Mouse (Mus musculus): ENCODE results near the gene Trpm8.

Trpm8 gene

DNA sequence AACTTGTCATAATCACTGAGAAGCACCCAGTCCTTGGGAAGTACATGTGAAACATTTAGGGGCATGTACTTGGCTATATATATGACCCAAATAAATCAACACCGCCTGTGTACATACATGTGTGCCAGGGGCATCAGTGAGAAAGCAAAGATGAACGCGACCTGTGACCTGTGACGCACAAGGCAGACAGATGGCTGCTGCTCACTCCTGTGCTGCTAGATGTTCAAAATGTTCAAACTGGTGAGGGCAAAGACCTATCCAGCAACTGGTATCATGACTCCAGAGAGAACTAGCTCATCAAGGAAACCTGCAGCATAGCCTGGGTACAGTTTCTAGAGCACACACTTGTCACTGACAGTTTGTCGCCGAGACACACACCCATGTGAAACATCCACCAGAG is 10.0 kb upstream of the Trpm8 start:
- DNase-seq: no peak

DNA sequence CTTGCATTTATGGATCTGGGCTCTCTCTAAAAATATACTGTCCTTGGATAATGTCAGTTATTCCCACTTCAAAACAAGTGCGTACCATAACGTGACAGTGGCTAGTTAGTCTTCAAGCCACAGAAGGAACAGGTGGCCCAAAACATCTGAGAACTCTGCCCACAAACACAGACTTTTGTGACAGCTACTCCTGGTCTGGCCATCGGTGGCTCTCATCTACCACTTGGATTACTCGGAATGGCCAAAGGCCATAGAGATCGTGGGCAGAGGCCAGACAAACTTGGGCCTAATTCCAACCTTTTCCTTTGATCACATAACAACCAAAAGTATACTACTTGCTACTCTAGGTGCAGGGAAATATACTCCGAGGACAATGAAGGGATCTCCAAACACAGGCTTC is 9.4 kb upstream of the Trpm8 start:
- DNase-seq: peak in 1 of 2 experiments; percentile 9

DNA sequence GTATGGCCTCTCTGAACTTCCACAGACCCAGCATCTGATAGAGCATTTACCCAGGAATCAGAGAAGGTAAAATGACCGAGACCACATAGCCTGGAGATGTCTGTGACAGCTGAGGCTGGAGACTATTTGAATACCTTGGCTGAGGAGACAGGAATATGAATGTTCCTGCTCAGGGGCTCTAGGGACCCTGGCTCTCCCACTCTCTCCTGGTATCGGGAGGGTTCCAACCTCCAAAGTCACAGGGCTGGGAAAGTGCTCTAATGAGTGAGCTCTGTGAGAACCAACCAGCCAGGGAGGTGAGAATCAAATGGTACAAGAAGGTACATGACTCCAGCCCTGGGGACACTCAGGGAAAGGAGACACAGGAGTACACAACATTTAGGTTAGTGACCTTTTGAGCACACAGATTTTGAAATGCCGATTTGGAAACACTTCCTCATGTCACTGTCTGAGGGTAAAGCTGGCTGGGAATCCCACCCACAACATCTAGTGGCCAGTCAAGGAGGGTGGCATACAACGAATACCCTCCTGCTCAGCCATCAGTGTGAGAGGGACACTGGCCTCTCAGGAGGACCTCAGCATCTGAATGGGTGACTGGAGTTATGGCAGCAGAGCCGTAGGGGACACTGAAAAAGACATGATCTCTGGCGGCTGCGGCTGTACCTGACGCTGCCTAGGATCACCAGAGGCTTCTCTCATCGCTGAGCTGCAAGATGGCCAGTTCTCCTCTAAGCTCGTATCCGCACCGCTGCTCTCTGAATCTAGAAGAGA is 7.7 kb upstream of the Trpm8 start:
- DNase-seq: peak in 1 of 2 experiments; percentile 24

DNA sequence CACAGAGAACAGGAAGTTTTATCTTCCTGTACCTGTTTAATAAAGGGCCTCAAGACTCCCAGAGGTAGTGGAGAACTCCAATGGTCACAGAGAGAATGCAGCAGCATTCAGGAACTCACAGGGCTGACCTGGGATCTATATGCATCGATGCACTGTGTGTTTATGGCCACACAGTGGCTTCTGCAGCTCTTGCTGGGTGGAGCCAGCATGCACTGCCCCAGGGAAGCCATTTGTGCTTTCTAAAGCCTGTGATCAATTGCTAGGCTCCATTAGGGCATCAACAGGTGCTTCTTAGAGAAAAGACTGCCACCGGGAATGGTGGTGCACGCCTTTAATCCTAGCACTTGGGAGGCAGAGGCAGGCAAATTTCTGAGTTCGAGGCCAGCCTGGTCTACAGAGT is 4.6 kb upstream of the Trpm8 start:
- peak in 1 of 2 experiments; percentile 8 for DNase-seq

DNA sequence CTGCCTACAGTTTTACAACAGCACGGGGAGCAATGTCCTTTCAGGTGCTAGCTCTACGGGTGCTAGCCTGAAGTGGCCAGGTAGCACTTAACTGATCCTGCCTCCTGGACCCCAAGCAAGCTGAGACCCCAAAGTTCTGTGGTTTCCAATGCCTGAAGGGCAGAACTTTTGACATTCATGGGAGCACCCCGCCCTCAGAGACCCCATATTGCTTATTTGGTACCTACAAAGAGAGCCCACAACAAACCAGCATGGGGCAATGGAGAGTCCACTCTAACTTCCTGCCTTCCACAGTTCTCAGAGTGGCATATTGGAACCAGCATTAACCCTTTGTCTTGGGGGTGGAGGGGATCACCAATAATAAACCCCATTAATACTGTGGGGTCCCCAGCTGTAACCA is 4.1 kb upstream of the Trpm8 start:
- peak in 1 of 2 experiments; percentile 13 for DNase-seq

DNA sequence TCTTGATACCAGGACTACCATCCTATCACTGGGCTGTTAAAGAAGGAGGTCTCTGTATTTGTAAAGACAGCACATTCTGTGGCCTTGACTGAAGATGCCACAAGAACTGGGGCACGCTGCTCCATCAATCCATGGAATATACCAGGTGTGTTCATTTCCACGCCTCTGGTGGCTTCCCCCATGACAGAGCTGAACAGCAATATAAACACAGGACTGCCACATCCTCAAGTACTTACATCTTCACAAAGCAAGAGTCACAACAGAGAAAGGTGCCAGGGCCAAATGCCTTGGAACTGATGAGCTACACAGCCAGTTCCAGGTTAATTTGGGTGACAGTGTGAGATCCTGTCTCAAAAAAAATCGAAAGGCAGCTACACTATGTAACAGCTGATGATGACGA is 3.6 kb upstream of the Trpm8 start:
- no peak for DNase-seq

DNA sequence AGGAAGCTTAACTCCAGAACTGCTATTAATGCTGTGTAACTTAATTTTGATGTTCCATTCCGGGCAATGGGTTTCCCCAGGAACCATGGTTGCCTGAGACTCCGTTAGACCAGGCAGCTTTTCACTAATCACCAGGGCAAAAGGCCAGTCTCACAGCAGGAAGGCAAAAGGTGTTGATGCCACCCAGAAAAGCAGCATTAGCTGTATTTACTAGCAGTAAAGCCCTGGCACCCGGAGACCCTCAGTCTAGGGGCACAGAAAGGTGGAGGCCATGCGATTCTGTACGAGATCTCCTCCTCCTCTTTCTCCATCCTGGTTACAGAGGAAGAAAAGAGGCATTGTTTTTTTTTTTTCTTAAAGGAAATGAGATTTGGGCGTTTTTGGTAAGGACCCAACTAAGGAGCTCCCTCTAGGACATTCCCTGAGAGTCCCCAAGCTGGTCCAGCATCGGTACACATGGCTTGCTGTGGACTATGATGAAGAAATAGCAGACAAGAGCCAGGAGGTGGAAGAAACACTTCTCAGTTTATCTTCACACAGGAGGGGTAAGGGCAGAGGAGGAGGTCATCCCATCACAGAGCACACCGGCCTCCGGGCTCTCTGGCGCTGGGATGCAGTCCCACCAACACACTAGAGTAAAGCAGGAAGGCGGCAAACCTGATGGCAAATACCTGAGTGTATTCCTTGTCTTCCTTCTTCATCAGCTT is 2.9 kb upstream of the Trpm8 start:
- DNase-seq: peak in 1 of 2 experiments; percentile 9

DNA sequence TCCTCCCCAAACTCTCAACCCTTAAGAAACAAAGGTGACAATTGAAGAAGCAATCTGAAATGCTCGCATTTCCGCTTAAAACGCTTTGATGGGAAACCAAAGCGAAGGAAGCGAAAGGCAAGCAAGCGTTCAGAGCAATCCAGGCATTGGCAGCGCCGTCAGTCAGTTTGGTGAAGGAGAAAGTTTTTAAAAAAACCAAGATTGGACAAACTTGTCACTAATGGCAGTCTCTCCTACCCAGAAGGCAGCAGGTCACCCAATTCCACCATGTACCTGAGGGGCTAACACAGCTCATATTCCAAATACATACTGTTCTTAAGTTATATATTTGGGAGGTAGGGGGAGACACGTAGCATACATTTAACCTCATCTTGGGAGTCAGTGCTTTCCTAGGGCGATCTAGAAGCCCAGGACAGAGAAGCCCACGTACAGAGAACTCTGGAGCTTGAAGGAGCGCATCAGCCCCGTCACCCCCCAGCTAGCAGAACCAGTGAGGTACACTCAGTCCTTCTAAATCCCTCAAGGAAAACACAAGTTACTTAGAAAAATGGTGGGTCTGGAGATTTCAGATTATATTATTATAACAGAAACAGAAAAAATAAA is 2.3 kb upstream of the Trpm8 start:
- DNase-seq: no peak

DNA sequence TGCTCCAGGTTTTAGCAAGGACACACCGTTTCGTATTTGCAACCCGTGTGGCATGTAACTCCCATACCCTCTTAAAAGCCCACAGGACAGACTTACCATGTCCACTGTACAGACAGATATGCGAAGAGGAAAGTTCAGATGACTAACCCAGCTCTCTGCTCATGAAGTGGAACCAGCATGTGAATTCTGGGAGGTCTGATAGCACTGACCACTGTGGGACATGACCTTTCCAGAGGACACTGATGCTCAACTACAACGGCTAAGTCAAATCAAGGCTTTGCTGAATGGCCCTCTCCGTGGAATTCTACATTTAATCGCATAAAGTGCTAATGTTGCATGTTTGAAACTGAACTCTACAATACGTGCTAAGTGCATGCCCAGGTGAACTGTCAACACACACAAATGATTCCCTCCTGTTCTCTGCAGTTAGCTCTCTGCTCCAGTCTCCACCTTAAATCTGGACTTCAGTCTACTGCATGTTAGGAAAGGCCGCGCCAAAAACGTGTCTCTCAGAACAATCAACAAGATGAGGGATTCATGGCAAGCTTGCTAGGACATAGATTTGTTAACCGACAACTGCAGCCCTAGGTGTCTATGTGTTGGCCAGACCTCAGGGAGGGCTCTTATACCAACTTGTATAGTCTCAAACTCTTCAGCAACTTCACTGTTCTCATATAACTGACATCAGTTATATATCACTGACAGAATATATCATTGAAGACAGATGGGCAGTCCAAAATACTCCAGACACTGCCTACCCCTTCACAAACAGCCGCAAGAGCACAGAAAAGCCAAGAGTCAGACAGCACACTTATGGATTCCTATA is 1.6 kb upstream of the Trpm8 start:
- no peak for DNase-seq

DNA sequence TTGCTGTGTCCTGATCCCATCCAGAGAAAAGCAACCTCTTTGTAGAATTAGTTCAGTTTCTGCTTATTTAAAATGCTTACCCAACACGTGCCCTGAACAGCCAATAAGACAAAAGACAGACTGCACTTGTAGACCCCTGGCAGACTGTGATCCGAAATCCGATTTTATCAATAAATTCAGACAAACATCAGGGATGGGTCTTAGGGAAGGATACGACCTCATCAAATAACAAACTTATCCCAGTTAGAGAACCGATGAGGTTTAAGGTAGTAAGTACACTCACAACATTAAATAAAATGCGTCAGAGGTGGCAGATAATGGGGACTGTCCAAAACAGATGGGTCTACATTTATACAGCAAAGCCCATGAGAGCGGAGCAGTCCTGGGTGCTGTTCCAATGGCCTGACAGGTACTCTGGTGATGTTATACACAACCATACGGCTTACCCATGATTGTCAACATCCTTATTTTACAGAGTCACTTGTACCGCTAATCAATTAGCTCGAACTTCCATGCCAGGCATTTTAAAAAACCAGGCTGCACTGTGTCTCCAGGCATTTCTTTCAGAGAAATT is 850 bp upstream of the Trpm8 start:
- no peak for DNase-seq

DNA sequence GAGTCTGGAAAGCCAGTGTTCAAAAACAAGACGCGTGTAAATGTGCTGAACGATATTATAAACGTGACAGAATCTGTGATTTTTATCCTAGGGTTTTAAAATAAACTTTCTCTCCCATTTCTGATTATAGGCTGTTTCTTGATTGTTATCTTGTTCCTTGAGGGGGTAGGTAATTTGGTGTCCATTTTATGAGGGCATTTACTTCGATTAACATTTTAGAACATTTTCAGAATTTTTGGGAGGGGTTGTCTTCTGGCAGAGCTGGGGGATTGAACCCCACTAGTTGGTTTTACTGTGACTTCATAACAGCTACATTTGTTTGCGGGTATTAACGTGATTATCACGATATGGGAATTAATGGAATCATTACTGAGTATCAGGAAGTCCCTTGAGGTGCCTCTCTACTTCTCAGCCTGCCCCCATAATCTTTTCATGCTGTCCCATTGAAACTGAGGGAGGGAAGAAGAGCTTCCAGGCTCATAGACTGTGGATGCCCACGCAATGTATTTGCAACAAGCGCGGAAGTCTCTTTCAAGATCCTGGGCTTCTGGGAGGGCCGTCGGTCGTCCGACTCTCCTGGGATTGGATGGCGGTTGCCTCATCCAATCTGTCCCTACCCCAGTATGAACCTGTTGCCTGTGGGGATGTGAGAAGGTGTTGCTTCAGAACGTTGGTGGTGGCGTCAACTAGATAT is 504 bp downstream of the Trpm8 start:
- DNase-seq: peak in 1 of 2 experiments; percentile 30

DNA sequence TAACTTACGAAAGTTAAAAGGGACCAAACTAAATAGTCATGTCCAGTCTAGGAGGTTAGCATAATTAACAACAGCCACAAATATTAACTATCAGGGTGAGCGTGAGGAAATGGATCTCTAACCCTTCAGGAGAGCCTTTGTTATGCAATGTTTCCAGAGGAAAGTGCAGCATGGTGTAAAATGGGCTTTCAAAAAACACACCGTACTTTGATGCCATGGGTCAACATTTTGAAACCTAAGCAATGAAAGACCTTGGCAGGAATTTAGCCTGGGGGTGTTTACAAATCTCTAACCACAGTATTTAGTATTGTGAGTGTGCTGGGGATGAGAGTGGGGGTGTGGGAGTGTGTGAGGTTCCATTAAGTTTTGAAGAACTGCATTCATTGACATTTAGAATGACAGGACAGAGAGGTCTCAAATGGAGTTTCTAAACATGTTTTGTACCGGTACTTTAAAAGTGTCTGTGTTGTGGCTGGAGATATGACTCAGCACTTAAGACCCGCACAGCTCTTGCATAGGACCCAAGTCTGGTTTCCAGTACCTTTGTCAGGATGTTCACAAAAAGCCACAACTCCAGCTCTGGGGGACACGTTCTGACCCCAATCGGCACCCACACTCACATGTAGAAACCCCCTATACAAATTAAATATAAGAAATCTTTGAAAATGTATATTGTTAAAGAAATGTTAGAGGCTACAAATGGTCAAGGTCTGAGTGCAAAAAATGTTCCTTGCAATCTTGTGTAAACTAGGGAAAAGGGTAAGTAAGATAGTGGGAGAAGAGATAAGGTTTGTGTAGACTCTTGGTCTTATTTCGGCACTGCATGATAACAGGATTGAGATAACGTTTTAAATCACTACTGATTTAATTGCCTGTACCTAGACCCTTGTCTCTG is 1.9 kb downstream of the Trpm8 start:
- DNase-seq: peak; percentile 67 to 87

DNA sequence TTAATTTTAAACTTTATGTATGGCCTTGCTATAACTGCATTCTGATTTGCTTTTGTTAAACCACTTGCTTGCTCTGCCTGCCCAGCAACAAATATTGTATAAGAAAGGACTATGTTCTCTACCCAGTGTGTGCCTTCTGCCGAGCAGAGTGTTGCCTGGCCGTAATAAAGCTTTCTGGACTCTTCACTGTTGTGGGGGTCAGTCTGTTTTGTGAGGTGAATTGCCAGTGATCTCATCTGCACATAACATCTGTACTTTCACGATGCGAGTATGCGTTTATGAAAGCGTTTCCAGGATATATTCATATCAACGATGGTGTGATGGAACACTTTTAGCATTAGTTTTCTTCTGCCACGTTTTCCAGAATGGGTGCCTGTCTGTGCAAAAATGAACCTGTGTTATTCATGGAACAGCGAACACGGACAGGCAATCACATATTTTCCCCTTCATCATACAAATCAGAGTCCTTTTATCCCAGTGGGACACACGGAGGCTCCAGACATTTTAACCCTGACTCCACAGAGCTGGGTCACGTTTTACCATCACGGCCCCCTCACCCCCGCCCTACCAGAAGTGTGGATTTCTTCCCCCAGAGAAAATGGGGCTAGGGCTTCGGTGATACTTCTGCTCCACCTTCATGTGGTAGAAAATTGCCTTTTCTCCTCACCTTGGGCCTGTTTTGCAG is 2.7 kb downstream of the Trpm8 start:
- peak in 1 of 2 experiments; percentile 9 for DNase-seq

DNA sequence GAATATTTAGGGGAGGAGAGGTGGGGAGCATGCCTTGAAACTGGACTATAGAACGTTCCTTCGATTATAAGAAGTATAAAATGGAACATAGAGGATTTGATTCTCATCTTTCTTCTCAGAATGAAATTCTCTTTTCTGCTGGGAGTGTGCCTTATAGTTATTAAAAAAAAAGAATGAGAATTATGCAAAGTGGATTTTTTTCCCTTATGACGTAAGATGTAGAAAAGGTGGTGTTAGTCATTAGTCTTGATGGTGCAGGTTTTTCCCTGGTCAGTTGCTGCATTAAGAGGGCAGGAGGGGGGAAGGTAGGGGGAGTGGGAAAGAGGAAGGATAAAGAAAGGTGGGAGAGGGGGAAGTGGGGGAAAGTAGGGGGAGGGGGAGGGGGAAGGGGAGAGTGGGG is 4.8 kb downstream of the Trpm8 start:
- DNase-seq: no peak

DNA sequence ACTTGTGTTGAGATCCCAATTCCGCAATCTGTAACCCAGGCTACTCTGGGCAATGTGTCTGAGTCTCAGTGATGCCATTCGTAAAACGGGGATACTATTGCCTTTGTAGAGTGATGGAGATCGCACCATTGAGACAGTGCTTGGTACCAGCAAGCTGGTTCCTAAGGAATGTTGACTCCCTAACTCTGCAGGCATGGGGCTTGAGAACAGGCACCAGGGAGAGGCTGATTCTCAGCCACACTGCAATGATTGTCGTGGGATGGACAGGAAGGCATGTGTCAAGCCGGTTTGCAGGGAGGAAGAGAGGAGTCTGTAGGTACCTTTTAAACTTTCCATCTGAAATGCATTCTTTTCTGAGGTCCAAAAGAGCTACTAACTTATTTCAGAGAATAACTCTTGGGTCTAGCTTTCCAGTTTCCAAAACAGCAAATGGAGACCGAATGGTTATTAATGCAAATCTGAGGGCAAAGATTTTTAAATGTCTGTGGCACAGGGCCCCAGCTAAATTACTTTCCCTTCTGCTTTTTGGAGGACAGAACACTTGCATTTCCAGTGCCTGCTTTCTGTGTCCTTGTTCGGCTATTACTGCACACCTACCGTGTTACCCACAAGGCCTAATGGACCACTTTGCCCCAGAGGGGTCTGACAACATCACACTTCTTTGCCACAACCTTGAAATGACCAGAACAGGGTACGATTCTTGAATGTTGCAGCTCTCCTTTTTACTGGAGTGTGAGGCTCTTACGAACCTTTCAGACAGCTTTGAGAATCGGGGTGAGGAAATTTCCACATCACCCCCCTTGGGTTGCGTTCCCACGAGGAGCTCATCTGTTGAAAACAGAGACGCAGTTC is 6.1 kb downstream of the Trpm8 start:
- DNase-seq: no peak

DNA sequence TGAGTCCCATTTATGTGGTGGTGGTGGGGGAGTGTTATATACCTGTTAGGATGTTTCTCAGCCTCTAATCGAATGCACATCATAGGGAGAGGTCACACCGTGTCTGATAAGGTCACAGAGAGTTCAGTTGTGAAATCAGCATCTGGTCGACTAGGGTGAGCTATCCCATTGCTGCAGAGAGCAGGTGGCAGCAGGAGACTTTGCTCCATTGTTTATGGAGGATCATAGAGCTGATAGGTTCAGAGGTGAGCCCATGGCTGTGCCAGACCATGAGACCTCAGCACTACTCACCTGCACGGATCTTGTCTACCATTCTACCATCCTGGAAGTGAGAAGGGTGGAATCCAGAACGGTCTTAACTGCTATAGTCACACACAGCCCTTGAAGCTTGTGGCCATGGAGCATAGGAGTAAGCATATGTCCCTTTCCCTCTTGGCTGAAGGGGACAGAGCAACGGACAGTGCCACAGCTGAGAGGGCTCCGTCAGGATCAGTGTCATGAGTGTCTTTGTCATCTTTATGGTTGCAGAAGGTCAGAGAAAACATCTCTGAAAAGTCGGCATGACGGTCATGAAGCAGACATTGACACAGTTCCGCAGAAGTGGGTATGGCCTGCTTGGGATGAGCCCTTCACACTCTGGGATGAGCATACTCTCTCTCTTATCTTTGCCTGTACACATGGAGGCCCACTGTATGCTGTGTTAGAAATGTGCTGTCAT is 6.9 kb downstream of the Trpm8 start:
- no peak for DNase-seq

DNA sequence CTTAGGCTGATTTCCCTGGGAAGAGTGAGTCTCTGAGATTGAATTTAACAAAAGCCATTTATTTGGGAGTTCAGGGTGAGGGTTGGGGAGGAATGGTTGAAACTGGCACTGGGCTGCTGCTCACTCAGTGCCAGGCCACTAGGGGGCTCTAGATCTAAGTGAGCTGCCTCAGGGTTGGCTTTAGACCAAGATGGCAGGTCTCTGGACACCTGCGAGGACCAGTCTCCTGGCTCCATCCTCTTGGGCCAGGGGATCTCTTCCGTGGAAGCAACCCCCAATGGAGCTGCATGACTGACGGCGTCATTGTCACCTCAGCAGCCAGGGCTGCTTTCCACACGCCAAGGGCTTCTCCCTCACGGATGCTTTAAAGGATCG is 7.5 kb downstream of the Trpm8 start:
- DNase-seq: no peak

DNA sequence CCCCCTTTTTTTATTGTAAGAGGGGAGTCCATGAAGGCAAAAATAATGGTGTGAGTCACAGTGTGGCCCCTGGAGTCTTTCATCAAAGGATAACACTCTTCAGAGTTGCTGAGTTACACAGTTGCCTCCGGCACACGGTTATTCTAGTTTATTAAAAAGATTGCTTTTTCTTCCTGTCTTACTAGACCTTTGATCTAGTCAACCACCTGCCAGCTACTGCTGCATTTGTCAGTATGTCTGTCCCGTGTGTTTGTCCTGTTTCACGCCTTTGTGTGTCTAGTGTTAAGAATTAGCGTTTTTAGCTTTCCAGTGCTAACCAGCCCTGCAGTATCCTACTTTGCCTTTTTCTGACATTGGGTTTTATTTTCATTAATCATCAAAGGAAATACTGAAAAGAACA is 8.2 kb downstream of the Trpm8 start:
- DNase-seq: no peak
